Mouse (Mus musculus): ENCODE results near the gene Rgs3.

Rgs3 gene

DNA sequence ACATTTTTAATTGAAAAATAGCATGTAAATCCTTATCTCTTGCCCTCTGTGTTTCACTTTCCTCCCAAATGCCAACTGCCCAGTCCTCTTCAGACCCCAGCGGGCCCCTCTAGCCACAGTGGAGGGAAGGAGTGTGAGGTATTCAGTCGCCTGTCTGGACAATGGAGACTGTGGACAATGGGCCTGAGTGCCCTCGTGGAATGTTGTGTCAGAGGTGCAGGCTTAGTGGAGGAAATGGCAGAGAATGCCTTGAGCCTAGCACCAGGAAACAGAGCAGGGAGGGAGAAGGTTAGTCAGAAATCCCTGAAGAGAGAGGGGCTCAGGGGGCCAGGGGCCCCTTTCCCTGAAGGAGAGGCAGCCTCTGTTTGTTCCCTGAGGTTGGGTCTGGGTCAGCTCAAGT, 182.0 kb downstream of the Rgs3 start:
- in situ Hi-C loops (cut with MboI): no loop called here

- in situ Hi-C loops (cut with MboI): no loop called here
Measured at GRCm38 (mm10) chr4:62742885-62743760, 183.5 kb downstream of the Rgs3 start.

DNA sequence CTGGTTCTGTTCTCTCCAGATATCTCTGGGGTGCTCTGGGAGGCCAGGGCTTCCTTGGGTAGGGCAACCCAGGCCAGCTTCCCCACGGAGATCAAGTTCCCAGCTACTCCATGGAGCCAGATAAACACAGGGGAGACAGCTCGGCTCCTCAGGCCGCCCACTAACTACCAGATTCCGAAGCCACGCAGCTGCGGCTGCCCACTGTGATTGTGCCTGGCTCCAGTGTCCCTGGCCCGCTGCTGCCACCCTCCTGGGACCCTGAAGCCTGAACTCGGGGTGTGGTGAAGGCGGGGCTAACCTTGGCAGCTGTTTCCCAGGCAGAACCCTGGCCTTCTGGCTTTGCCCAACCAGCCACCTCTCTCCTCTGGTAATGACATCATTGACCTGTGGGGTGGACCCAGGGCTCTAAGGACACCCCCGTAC, 184.9 kb downstream of the Rgs3 start:
- in situ Hi-C loops (cut with MboI): no loop called here

DNA sequence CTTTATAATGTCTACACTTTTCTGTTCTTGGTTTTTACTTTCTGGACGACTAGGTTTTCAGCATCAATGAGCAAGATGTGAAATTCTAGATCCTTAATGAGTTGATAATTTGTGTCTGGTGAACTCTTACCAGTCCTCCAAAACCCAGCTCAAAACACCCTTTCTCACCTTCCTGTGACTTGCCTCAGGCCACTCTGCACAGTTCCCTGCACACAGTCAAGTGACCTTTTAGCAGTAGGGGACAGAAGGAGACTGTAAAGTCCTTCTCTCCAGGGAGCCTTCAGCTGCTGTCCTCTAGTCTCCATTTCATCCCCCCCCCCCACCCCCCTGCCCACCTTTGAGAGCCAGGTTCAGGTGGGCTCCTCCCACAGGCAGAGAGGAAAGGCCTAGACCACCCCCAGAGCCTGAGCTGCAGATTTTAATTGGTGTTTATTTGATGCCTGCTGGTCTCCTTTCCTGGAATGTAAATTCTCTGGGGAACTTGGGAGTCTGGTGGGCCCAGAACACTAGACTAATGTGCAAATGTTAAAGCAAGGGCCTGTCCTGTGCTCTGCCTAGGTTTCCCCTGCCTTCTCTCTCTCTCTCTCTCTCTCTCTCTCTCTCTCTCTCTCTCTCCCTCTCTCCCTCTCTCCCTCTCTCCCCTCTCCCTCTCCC, 185.5 kb downstream of the Rgs3 start:
- in situ Hi-C loops (cut with MboI): no loop called here
